Mouse (Mus musculus) stomach, embryonic 15.5 days (tissue): Measurements from ENCODE around the gene Gm20431. TPM values are rescaled to one million over a fixed set of nuclear protein-coding genes. Genes with fewer than 3 reads are reported as not detected.

Experiments
- ATAC-seq: fragments of 200-750 bp; cut with Nextera tagmentation; 2 replicates; pipeline ENCODE4 v1.8.0; 2017; ENCODE audit warnings: low read depth, moderate number of reproducible peaks, moderate TSS enrichment; ENCODE audit not compliant: insufficient read depth, low FRiP score
- H3K27ac ChIP-seq: fragments of 300-500 bp; sonication (generic); 2 replicates; pipeline ENCODE4 v1.5.1; 2015; ENCODE audit warnings: mild to moderate bottlenecking, inconsistent platforms
- H3K27me3 ChIP-seq: fragments of 300-500 bp; sonication (generic); replicated peaks from 2 replicates; pipeline ENCODE4 v1.6.1; 2015; ENCODE audit warnings: inconsistent platforms
- H3K36me3 ChIP-seq: fragments of 300-500 bp; sonication (generic); 2 replicates; pipeline ENCODE4 v1.6.1; 2015; ENCODE audit warnings: inconsistent platforms
- H3K4me1 ChIP-seq: fragments of 300-500 bp; sonication (generic); 2 replicates; pipeline ENCODE4 v1.6.1; 2015; ENCODE audit warnings: inconsistent platforms
- H3K4me2 ChIP-seq: fragments of 300-500 bp; sonication (generic); 2 replicates; pipeline ENCODE4 v1.6.1; 2015; ENCODE audit warnings: mild to moderate bottlenecking, inconsistent platforms
- H3K4me3 ChIP-seq: fragments of 300-500 bp; sonication (generic); replicated peaks from 2 replicates; pipeline ENCODE4 v1.5.1; 2015; ENCODE audit warnings: inconsistent platforms
- H3K9ac ChIP-seq: fragments of 300-500 bp; sonication (generic); 2 replicates; pipeline ENCODE4 v1.6.1; 2015; ENCODE audit warnings: inconsistent platforms
- H3K9me3 ChIP-seq: fragments of 300-500 bp; sonication (generic); 2 replicates; pipeline ENCODE4 v1.6.1; 2016; ENCODE audit warnings: inconsistent platforms
- WGBS: fragments of 180-500 bp; shearing (Covaris S2); methylation state at CpG from one replicate; pipeline ENCODE4 v1.1.7; 2015; 5-methylcytosine and 5-hydroxymethylcytosine counted together
- polyA plus RNA-seq: library from polyadenylated mRNA; unstranded; fragments of >200 nt; fragmentation: Nextera tagmentation; extraction: Ambion mirVana; gene quantifications from 2 replicates; pipeline ENCODE4 v1.2.1, GENCODE M21; 2015

The Gm20431 gene
- polyA plus RNA-seq, 1 experiment from 2014 or later: 9.6 TPM

DNA sequence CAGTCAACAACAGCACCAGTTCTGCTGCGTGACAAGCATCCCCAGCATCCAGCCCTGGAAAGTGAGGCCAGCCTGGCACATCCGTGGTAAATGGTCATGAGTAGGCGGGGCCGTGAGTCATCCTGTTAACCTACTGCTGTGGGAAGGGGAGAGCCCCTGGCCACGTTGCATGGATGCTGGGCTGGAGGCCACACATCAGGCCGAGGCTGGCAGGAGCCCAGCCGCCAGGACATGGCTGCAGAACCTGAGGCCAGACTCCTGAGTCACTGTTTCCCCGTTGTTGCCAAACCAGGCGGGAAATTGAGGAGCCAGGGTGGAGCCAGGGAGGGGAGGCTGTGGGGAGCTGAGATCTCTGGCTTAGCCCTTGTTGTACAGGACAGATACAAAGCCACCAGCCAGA, 86.5 kb downstream of the Gm20431 start:
- no peak overlapping the region for H3K27ac ChIP-seq
- no peak for ATAC-seq

DNA sequence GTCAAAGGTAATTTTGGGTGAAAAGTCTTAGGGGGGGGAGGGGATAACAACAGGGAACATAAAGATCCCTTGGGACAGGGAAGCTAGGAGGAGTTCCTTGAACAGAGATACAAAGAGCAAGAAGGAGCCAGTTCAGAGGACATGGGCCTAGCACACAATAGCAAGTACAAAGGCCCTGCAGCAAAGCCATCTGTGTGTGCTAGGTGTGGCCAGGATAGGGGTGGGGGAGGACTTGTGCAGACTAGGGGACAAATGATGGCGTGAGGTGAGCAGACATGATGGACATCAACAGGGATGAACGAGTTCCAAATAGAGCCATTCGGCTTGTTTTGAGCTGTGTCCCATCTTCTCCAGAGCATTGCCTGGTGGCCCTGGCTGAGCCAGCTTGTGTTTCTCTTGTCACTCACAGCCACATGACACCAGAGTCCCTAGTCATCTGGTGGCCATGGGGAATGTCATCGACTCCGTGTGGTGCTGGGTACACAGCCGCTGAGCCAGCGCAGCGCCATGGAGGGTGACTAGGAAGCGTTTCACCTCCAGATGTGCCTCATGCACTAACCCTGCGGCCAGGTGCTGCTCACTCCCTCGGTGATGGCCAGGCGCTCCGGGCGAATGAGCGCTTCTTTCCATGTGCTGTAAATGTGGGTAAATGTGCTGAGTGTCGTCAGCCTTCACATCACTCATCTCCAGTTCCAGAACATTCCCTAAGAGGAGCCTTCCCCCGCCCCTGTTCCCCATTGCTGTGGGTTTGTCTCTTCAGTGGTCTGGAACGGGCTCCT, 89.7 kb downstream of the Gm20431 start:
- peaks cover 3% of the 10 kb centered on the region; the same call in 1 of the 2 replicates for H3K4me1 ChIP-seq
- H3K36me3 ChIP-seq: no peaks in the 10 kb centered on the region
- WGBS: 83% methylated on average over 18 of the region's 18 CpGs
- no peak overlapping the region for H3K27ac ChIP-seq
- no peak for ATAC-seq
- H3K27me3 ChIP-seq: no peaks in the 10 kb centered on the region
- H3K4me3 ChIP-seq: no peak overlapping the region
- H3K9ac ChIP-seq: no peak overlapping the region
- H3K4me2 ChIP-seq: no peak overlapping the region
- no peaks in the 10 kb centered on the region for H3K9me3 ChIP-seq

More for the DNA sequence above, 86.5 kb downstream of the Gm20431 start:
- peaks cover 6% of the 10 kb centered on the region; the same call in 1 of the 2 replicates for H3K4me1 ChIP-seq
- WGBS: 56% methylated on average over 9 of the region's 9 CpGs
- no peaks in the 10 kb centered on the region for H3K27me3 ChIP-seq
- no peak overlapping the region for H3K9ac ChIP-seq
- no peak overlapping the region for H3K4me3 ChIP-seq
- no peak overlapping the region for H3K4me2 ChIP-seq
- no peaks in the 10 kb centered on the region for H3K9me3 ChIP-seq
- H3K36me3 ChIP-seq: no peaks in the 10 kb centered on the region

DNA sequence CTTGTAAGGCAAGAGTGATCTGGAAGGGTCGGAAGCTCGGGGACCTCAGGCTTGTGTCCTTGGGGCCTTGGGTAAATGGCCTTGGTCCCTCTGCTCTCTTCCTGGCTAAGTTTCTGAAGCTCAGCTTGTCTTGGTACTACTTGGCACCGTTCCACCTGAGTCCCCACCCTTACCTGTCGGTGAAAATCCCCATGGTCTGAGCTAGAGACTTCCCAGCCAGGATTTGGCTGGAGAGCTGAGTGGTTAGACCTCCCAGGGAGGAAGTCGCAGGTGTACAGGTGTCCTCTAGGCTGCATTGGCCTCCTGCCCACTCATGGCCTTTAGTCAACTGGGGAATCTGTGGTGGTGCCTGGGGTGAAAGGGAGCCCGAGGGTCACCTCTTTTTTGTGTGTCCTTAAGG, 90.5 kb downstream of the Gm20431 start:
- no peak overlapping the region for H3K4me3 ChIP-seq
- 0 out of 2 replicates have a peak overlapping the region, but pooled peaks have one; percentile 58 for H3K27ac ChIP-seq
- peaks cover 3% of the 10 kb centered on the region; the same call in 1 of the 2 replicates for H3K4me1 ChIP-seq
- no peak overlapping the region for H3K4me2 ChIP-seq
- WGBS: 80% methylated on average over 6 of the region's 6 CpGs
- H3K36me3 ChIP-seq: no peaks in the 10 kb centered on the region
- no peaks in the 10 kb centered on the region for H3K9me3 ChIP-seq
- no peaks in the 10 kb centered on the region for H3K27me3 ChIP-seq
- H3K9ac ChIP-seq: no peak overlapping the region
- no peak for ATAC-seq

DNA sequence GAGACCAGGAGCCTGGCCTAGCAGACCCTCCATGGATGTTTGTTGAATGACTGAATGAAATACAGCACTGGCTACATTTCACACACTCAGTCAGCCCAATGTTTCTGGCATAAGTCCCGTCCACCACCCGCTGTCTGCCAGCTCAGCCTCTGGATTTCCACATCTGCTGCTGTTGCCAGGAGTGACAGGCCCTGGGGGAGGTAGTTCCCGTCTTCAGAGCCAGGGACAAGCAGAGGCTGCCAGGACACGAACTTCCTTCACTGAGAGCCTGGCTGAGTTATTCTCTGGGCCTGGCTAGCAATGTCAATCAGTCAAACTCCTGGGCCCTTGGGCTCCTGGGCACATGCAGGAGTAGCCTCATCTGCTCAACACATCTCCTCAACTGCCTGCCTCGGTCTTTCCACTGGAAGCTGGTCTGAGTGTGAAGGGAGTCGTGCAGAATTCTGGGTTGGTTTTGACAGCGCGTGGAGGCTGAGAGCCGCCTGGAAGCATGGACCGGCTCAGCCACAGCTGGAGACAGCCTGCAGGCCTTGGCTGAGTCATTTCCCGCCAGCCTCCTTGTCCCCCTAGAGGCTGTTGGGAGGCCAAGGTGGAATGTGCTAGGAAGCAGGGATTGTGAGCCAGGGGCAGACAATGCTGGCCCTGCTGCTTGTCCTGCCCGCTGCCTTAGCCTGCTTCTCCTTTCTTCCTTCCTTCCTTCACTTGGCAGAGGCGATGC, 91.2 kb downstream of the Gm20431 start:
- H3K27me3 ChIP-seq: no peaks in the 10 kb centered on the region
- no peak; the same call in 1 of the 2 replicates for ATAC-seq
- H3K4me1 ChIP-seq: peaks cover 8% of the 10 kb centered on the region
- WGBS: 50% methylated on average over 13 of the region's 13 CpGs
- no peak overlapping the region for H3K4me3 ChIP-seq
- H3K27ac ChIP-seq: peak overlapping the region; percentile 58
- H3K9me3 ChIP-seq: no peaks in the 10 kb centered on the region
- no peak overlapping the region for H3K9ac ChIP-seq
- H3K4me2 ChIP-seq: no peak overlapping the region
- no peaks in the 10 kb centered on the region for H3K36me3 ChIP-seq

DNA sequence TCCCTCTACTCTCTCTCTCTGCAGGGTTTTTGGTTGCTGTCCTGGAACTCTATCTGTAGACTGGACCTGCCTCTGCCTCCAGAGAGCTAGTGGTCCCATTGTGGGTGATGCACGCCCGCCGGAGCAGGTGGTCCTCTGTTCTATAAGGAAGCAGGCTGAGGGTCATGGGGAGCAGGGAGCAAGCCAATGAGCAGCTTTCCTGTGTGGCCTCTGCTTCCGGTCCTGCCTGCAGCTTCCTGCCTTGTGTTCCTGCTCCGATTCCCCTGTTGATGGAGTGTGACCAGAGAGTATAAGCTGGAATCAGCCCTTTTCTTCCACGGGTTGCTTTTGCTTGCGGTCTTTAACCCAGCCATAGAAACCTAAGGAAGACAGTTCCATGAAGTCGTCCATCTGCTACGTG, 93.2 kb downstream of the Gm20431 start:
- WGBS: 83% methylated on average over 9 of the region's 9 CpGs
- Histone ChIP-seq H3K4me1 (peaks cover 23% of the 10 kb centered on the region), H3K9me3 (no peaks in the 10 kb centered on the region), H3K27me3 (no peaks in the 10 kb centered on the region), H3K4me2 (no peak overlapping the region), H3K9ac (no peak overlapping the region), H3K27ac (no peak overlapping the region), H3K4me3 (no peak overlapping the region), H3K36me3 (no peaks in the 10 kb centered on the region)
- ATAC-seq: no peak

DNA sequence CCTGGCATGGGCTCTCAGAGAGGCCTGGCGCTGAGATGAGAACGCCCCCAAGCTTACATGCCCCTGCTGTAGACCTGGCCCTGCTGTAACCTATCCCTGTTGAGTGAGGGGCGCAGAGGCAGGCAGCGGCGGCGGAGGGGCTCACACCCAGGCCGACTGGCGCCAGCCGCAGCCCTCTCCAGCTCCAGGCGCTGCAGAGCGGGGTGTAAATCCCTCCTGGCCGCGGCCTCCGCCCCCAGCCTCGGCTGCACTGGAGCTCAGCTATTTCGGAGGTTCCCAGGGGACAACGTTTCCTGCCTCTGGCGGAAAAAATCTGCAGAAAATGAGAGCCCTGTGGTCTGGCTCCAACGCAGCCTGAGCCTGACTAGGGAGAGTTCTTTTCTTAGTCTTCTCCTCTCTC, 95.6 kb downstream of the Gm20431 start:
- Histone ChIP-seq H3K36me3 (no peaks in the 10 kb centered on the region), H3K4me1 (peaks cover 30% of the 10 kb centered on the region), H3K9ac (no peak overlapping the region), H3K27me3 (no peaks in the 10 kb centered on the region), H3K9me3 (no peaks in the 10 kb centered on the region), H3K4me3 (no peak overlapping the region), H3K4me2 (peak overlapping the region; percentile 41), H3K27ac (peak overlapping the region; percentile 87)
- 0 out of 2 replicates have a peak, but pooled peaks have one; percentile 19 for ATAC-seq
- 16% methylated on average over 19 of the region's 19 CpGs for WGBS

DNA sequence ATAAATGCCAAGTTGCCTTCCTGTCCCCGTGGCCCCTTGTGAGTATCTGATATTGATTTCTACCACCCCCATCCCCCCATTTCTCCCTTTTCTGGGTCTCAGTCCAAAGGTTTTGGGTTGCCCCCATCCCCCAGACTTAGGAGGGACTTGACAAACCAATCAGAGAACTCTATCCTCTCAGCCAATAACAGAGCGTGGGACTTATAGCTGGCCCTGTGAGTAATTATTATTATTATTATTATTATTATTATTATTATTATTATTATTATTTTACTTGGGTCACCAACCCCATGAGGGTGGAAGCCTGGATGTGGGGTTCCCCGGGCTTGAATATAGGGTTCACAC, 96.0 kb downstream of the Gm20431 start:
- no peaks in the 10 kb centered on the region for H3K27me3 ChIP-seq
- peaks cover 30% of the 10 kb centered on the region for H3K4me1 ChIP-seq
- ATAC-seq: no peak
- no peaks in the 10 kb centered on the region for H3K9me3 ChIP-seq
- no peak overlapping the region for H3K9ac ChIP-seq
- peak overlapping the region; percentile 87 for H3K27ac ChIP-seq
- peak overlapping the region; percentile 41 for H3K4me2 ChIP-seq
- H3K36me3 ChIP-seq: no peaks in the 10 kb centered on the region
- H3K4me3 ChIP-seq: no peak overlapping the region
- 58% methylated on average over 3 of the region's 3 CpGs for WGBS

DNA sequence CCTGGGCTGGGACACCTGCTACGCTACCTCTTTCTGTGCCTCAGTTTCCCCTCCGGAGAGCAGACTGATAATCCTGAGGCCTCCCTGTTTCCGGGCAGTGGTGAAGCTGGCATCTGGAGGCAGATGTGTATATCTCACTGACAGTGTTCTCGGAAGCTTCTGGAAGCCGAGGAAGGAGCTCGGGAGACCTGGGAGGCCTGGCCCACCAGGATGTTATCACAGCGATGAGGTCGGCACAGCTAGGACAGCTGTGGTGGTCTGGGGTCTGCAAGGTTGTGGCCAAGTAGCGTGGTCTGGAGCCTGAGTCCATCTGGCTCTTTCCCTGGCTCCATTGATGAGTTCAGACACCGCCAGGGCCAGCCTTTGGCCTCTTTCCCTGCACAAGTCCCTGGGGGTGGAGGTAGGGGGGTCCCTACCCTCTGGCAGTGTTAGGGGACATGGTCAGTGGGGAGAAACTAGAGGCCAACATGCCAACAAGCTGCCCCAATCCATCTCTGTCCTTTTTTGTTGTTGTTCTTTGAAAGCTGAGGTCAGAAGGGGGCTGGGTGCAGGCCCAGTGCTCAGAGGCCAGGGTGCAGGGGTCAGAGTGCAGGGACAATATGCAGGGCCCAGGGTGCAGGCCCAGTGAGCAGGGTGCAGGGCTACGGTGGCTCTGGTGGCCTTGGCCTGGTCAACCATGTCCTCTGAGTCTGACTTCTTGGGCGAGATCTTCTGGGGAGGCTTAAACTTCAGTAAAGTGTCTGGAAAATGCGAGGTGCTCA, 96.6 kb downstream of the Gm20431 start:
- ATAC-seq: no peak
- Histone ChIP-seq H3K4me2 (no peak overlapping the region), H3K4me1 (peaks cover 29% of the 10 kb centered on the region), H3K9me3 (no peaks in the 10 kb centered on the region), H3K27me3 (no peaks in the 10 kb centered on the region), H3K36me3 (no peaks in the 10 kb centered on the region), H3K4me3 (no peak overlapping the region), H3K9ac (no peak overlapping the region), H3K27ac (no peak overlapping the region)
- WGBS: 74% methylated on average over 13 of the region's 13 CpGs

DNA sequence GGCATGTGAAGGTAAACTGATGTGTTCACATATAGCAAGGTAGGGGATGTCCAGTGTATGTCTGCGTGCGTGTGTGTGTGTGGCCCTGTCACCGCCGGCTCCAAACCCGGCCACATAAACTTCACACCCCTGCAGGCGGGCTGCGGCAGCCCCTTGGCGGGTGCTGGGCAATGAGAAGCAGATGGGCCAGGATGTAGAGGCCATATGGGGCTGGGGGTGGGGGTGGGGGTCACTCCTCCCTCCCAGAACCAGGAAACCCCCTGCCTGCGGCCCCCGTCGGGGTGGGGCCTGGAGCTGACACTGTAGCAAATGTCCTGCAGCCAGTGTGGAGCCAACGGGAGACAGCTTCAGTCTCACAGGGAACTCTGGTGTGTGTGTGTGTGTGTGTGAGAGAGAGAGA, 97.6 kb downstream of the Gm20431 start:
- Histone ChIP-seq H3K27me3 (no peaks in the 10 kb centered on the region), H3K4me1 (peaks cover 35% of the 10 kb centered on the region), H3K36me3 (no peaks in the 10 kb centered on the region), H3K4me2 (no peak overlapping the region), H3K9me3 (no peaks in the 10 kb centered on the region), H3K27ac (peak overlapping the region; percentile 31; the same call in 1 of the 2 replicates), H3K4me3 (no peak overlapping the region), H3K9ac (no peak overlapping the region)
- ATAC-seq: no peak
- 37% methylated on average over 12 of the region's 12 CpGs for WGBS

DNA sequence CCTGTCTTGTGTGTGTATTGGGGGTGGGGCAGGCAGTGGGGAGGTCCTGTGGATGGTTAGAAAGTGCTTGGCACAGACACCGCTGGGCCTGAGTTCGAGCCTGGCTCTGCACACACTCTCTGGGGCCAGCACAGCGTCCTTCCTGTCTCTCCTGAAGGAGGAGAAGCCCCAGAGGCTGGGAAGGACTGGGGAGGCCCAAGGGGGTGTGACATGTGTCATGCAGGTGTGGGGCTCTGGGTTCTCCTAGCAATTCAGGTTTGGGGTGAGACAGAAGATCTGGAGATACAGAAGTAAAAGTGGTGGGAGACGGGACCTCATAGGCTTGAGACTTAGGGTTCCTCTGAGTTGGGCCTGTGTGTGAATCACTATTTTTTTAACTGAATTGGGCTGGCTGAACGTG, 98.3 kb downstream of the Gm20431 start:
- Histone ChIP-seq H3K36me3 (no peaks in the 10 kb centered on the region), H3K4me3 (no peak overlapping the region), H3K4me2 (no peak overlapping the region), H3K9ac (no peak overlapping the region), H3K4me1 (peaks cover 35% of the 10 kb centered on the region), H3K9me3 (no peaks in the 10 kb centered on the region), H3K27me3 (no peaks in the 10 kb centered on the region), H3K27ac (no peak overlapping the region)
- ATAC-seq: no peak
- 72% methylated on average over 5 of the region's 5 CpGs for WGBS

DNA sequence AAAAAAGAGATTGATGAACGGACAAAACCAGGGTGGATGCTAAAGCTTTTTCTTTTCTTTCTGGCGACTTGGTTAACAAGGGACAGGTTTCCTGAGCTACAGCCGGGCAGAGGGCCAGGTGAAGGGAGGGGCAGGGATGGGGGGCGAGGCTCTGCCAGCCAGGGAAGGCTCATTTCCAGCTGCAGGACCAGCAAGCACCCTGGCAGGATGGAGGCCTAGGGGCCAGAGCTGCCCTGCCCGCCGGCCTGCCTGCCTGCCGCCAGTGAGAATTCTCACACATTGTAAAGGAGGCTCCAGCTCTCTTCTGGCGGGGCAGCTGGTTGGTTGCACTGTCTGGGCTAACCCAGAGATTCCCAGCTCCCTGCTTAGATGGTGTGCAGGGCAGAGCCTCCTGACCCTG, 99.2 kb downstream of the Gm20431 start:
- H3K27ac ChIP-seq: 0 out of 2 replicates have a peak overlapping the region, but pooled peaks have one; percentile 37
- no peaks in the 10 kb centered on the region for H3K9me3 ChIP-seq
- no peak overlapping the region for H3K4me2 ChIP-seq
- no peak overlapping the region for H3K4me3 ChIP-seq
- H3K27me3 ChIP-seq: no peaks in the 10 kb centered on the region
- 42% methylated on average over 8 of the region's 8 CpGs for WGBS
- no peaks in the 10 kb centered on the region for H3K36me3 ChIP-seq
- H3K9ac ChIP-seq: no peak overlapping the region
- ATAC-seq: no peak
- H3K4me1 ChIP-seq: peaks cover 35% of the 10 kb centered on the region

DNA sequence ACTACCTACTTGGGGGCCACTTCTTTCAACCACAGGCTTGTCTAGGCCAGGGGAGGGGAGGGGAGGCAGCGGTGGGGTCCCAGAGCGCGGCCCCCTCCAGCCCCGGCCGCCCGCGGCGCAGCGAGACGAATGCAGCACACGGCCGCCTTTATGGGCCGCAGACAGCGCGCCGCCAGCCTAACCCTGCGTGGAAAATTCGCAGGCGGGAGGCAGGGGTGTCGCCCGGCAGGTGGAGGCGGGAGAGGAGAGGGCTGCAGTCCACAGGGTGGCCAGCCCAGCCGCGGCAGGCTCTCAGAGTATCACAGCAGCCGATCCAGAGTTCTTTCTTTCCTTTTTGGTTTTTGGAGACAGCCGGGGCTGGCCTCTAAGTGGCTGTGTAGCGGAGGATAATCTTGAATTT, 101.9 kb downstream of the Gm20431 start:
- H3K4me3 ChIP-seq: no peak overlapping the region
- 0 out of 2 replicates have a peak overlapping the region, but pooled peaks have one; percentile 11 for H3K9ac ChIP-seq
- H3K4me1 ChIP-seq: peaks cover 25% of the 10 kb centered on the region
- H3K4me2 ChIP-seq: peak overlapping the region; percentile 44
- H3K27me3 ChIP-seq: no peaks in the 10 kb centered on the region
- ATAC-seq: no peak
- no peaks in the 10 kb centered on the region for H3K9me3 ChIP-seq
- H3K27ac ChIP-seq: no peak overlapping the region
- no peaks in the 10 kb centered on the region for H3K36me3 ChIP-seq
- 21% methylated on average over 27 of the region's 27 CpGs for WGBS
